Mouse (Mus musculus) stomach, postnatal 0 days (tissue): ENCODE data around the gene Chchd6.

Experiments
- CTCF ChIP-seq: IDR thresholded peaks from 2 replicates; pipeline ENCODE4 v1.5.1; 2016; ENCODE audit warnings: antibody characterized with exemption, low read depth, mild to moderate bottlenecking, moderate library complexity
- EP300 ChIP-seq: optimal IDR thresholded peaks from 2 replicates; pipeline ENCODE3; 2016; ENCODE audit warnings: antibody characterized with exemption

DNA sequence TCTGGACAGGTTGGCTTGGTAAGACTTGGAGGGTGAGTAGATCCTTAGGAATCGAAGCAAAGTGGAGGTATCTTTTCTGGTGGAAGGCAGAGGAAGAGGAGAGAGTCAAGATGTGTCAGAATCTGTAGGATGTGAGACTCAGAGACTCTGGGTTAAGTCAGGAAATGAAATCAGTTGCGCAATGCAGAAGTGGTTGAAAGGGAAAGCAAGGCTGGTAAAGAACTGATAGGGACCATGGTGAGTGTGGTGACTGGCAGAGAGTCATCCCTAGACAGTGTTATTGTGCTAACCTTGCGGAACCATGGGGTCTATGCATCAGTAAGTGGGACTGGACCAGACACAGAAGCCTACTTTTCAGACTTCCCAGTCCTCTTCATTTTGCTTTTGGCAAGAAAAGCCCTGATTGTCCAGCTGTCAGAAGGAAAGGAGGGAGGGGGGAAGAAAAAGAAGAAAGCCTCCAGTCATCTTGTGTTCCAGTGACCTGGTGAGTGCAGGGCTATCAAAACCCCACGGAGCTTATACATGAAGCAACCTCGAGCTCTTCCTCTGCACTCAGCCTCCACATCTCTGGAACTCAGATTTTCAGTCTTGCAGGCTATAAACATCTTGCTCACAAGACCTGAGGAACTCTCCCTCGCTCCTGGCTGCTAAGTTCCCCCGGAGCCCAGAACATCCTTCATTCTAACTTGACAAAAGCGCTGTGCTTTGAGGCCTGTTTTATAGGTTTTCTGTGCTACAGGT, 32.8 kb upstream of the Chchd6 start:
- TF ChIP-seq EP300: no peak
- no peak for TF ChIP-seq CTCF
